Mouse (Mus musculus): ENCODE results near the gene Dnaaf2.

DNA sequence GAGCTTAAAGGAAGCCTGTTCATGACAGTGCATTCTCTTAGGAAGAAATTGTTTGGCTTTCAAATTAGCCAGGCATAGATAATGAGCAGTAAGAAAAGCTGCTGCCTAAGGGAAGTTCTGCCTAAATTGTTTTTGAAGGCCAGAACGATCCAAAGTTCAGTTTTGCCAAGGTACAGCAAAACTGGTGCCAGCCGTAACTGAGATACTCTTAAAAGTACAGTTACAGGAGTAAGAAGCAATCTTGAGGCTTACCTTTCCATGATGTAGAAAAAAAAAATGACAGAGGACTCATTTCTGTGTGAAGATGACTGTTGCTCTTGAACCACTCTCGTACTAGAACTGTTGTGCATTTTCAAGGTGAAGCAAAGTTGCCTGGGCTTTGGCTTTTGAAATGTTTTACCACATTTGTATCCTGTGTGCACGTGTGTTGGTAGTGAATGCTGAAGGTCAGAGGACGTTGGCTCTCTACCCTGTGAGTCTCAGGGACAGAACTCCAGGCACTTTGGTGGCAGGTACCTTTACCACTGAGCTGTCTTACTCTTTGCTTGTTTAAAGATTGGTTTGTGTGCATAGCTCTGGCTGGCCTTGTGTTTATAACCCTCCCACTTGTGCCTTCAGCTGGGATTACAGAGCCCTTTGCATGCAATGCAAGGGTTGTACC, 11.3 kb downstream of the Dnaaf2 start:
- TF ChIP-seq CTCF (IDR thresholded peaks at IDR 0.05), result no peak
- no peak for TF ChIP-seq POLR2A (IDR thresholded peaks at IDR 0.05; ENCODE audit: insufficient read depth, low read depth, low read length)
